Mouse (Mus musculus) urinary bladder, postnatal 14 days (tissue): ENCODE results near the gene Ptpn1.

Source experiments
- DNase-seq: peaks from one replicate; pipeline ENCODE4 v3.0.0; 2021; ENCODE audit warnings: low spot score

The Ptpn1 gene

DNA sequence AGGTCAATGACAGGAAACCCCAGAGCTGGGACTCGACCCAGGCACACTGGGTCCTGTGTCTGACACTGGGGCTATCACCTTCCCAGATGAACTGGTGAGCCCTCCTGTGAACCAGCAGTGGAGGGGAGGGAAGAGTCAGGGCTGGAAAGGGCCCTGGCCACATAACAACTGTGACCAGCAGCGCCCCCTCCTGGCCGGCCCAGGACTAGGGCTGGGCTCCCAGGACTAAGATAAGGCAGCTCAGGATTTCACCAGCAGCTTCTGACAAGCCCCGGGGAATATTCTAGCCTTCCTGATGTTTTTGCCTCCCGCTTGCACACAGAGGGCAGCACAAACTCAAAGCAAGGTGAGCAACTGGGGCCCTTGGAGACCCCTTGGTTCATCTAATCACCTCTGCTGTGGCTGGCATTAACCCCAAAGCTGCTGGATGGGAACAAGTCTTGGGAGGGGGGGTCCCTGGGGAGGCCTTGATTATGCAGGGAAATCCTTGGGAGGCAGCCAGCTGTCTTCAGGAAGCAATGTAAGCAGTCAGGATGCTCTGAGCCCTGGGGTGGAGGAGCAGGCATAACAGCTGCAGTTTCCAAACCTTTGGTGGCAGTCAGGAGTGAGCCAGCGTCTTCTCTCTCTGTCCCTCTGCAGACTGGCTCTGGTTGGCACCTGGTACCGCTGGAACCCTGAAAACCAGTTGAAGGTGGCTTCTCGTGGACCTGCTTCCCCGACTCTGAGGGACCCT, 78.2 kb downstream of the Ptpn1 start, which contains the start of gene Ripor3:
Ripor3 (minus strand) TSS at position 683 of the 733 bp plus-strand sequence.
- peak; percentile 85 for DNase-seq

DNA sequence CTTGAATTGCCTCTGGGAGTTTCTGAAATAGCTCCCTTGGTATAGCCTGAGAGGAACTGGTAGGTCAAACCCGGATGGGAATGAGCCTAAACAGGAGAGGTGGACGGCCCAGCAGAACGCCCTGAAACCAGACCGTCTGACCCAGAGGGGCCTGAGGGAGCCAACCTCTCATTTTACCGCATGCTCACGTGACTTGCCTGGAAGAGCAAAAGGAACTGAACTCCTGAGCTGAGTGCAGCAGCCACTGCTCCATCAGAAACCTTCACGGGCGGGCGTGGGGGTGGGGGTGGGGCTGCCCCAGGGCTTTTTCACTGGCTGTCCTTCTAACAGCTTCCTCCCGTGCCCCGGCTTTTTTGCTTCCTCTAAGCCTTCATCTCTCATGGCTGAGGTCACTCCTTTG, 79.0 kb downstream of the Ptpn1 start:
- no peak for DNase-seq

DNA sequence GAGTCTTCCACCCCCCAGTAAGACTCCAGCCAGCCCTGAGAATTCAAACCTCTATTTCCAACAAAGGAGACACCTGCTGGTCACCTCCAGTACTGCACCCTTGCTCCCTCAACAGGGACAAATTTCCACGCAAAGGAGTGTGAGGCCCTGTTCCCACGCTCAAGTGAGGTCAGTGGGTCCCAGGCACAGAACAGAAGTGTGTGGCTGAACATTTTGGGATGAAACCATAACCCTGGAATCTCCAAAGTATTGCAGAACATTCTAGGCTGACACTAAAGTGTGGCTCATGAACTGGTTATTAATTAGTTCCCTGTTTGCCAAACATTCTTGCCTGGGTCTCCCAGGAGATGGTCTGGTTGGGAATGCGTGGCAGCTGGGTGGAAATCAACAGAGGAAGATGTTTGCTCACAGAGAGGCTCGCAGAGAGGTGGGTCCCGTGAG, 85.1 kb downstream of the Ptpn1 start:
- DNase-seq, result peak; percentile 87

DNA sequence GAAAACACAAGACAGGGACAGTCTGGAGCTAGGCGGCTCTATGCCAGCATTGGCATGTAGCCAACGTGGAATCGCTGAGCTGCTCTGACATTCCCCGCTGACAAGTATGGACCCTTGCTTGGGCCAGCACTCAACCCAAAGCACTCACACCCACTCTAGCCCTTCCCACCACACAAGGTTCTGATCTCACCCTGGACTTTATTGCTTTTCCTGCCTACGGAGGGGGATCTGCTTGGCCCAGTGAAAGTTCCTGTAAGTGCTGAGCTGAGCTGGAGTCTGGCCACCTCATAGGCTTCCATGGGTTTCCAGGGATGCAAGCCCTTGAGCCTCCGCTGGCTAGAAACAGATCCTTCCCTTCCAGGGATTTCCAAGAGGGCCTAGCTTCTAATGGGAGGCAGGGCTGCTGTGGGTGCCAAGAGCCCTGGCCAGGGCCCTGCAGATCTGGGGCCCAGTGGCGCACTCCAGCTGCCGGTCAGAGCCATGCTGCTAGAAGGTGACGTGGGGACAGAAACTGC, 87.4 kb downstream of the Ptpn1 start:
- peak; percentile 78 for DNase-seq

DNA sequence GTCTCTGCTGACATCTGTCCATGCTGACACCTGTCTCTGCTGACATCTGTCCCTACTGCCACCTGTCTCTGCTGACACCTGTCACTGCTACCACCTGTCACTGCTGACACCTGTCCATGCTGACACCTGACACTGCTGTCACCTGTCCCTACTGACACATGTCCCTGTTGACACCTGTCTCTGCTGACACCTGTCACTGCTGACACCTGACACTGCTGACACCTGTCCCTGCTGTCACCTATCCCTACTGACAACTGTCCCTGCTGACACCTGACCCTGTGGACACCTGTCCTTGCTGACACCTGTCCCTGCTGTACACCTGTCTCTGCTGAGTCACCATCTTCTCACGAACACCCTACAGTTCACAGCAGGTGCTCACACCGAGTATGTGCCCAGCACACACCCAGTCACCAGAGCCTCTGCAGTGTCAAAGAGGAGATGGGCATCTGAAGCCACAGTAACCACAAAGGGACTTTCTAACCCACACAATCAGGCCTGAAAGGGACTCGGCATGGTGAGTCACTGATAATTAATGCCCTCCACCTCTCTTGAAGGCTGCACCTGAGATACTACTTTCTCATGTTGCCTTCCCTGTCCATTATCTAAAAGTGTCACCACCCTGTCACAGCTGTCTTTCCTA, 92.0 kb downstream of the Ptpn1 start:
- no peak for DNase-seq

DNA sequence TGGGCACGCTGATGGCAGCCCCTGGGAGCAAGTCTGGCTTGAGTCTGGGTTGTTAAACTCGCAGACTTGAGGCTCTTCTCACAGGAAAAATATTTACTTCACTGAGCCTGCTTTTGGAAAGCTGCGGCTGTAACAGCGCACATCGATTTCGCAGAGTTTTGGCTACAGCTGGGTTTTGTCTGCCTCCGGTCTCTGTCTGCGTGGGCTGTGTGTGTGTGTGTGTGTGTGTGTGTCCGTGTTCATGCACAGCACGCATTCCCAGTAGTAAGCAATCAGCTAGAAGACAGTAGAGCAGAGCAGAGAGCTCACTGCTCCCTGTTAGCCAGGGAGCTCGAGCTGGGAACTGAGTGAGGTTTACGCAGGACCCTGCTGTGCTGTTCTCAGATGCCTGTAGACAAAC, 93.3 kb downstream of the Ptpn1 start:
- peak; percentile 76 for DNase-seq

DNA sequence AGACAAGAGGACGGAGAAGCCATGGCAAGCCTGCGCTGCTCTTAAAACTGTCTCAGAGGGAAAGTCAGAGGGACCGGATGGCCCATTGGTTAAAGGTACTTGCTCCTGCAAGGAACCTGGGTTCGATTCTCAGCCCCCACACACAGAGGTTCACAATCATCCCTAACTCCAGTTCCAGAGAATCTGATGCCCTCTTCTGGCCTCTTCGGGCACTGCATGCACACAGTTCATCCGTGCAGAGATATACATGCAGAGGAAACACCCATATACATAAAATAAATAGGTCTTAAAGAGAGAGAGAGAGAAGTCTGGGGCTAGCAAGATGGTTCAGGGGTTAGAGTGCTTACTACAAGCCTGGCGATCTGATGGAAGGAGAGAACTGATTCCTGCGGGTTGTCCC, 94.0 kb downstream of the Ptpn1 start:
- no peak for DNase-seq

DNA sequence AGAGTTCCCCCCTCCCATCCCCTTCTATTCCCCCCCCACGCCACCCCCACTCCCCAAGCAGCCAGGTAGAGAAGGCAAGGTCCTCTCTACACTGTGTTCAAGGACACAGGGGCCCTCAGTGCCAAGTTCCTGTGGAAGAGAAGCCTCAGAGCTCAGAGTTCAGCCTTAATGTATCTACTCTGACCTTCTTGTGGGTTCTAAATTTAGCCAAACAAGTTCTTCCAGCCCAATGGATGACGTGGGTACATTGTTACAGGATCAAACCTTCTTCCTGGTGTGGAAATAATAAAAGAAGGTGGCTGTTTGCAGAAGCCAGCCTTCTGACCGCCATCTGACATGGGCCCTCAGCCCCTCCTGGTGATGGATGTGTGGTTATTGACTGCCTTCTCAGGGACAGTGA, 94.6 kb downstream of the Ptpn1 start:
- no peak for DNase-seq

DNA sequence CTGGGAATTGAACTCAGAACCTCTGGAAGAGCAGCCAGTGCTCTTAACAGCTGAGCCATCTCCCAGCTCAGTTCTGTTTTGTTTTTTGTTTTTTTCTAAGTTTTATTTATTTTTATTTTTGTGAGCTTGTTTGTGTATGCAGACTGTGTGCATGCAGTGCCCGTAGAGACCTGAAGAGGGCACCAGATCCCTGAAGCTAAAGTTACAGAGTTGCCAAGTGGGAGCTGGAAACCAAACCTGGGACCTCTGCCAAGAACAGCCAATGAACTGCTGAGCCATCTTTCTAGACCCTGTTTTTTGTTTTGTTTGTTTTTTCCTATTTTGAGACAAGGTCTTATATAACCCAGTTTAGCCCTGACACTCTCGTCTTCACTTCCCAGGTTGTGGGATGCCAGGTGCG, 96.5 kb downstream of the Ptpn1 start:
- no peak for DNase-seq
